ENCODE assay signal across 8 mouse cellular contexts in genomic region chr2:143980781-143981398, GRCm38 (mm10). TPM values are rescaled to one million over a fixed set of nuclear protein-coding genes. Genes with fewer than 3 reads are reported as not detected.
DNase-seq lines count a peak whose midpoint lies in the region; ATAC-seq and TF ChIP-seq lines count a peak whose summit lies in the region.

No protein-coding gene starts in this region.

- ATAC-seq in intestine, postnatal 0 days, result no peak
- peak; percentile 90 for ATAC-seq in midbrain, embryonic 13.5 days

- no peaks in the 10 kb centered on the region for H3K27me3 ChIP-seq in intestine, postnatal 0 days (replicated peaks; ENCODE audit: control insufficient read depth, insufficient read depth, low read length)
- no peaks in the 10 kb centered on the region for H3K27me3 ChIP-seq in limb, embryonic 10.5 days (ENCODE audit: low read depth, poor library complexity, severe bottlenecking)
- no peaks in the 10 kb centered on the region for H3K27me3 ChIP-seq in midbrain, embryonic 13.5 days

- no peaks in the 10 kb centered on the region for H3K9me3 ChIP-seq in intestine, postnatal 0 days (ENCODE audit: control insufficient read depth)
- no peaks in the 10 kb centered on the region for H3K9me3 ChIP-seq in limb, embryonic 10.5 days (replicated peaks)
- H3K9me3 ChIP-seq in midbrain, embryonic 13.5 days, result no peaks in the 10 kb centered on the region

- peaks cover 41% of the 10 kb centered on the region; the same call in 1 of the 2 replicates for H3K36me3 ChIP-seq in intestine, postnatal 0 days (ENCODE audit: control insufficient read depth, insufficient read depth)
- H3K36me3 ChIP-seq in limb, embryonic 10.5 days, result peaks cover 38% of the 10 kb centered on the region
- H3K36me3 ChIP-seq in midbrain, embryonic 13.5 days, result no peaks in the 10 kb centered on the region

- WGBS in intestine, postnatal 0 days, result 31% methylated on average over 6 of the region's 6 CpGs
- 50% methylated on average over 6 of the region's 6 CpGs for WGBS in limb, embryonic 10.5 days
- WGBS in midbrain, embryonic 13.5 days, result 34% methylated on average over 6 of the region's 6 CpGs

- no peaks in the 10 kb centered on the region for H3K4me1 ChIP-seq in intestine, postnatal 0 days (replicated peaks; ENCODE audit: control insufficient read depth, insufficient read depth, low read length)
- no peaks in the 10 kb centered on the region for H3K4me1 ChIP-seq in limb, embryonic 10.5 days
- H3K4me1 ChIP-seq in midbrain, embryonic 13.5 days (replicated peaks), result no peaks in the 10 kb centered on the region

- H3K4me3 ChIP-seq in intestine, postnatal 0 days (ENCODE audit: low read depth, low read length), result no peak overlapping the region
- H3K4me3 ChIP-seq in limb, embryonic 10.5 days, result no peak overlapping the region
- H3K4me3 ChIP-seq in midbrain, embryonic 13.5 days (replicated peaks), result no peak overlapping the region

- H3K4me2 ChIP-seq in intestine, postnatal 0 days (replicated peaks; ENCODE audit: low read depth), result no peak overlapping the region
- H3K4me2 ChIP-seq in midbrain, embryonic 13.5 days (replicated peaks), result no peak overlapping the region

- peak; percentile 60 for DNase-seq in 416B (ENCODE audit: low read depth)
- peak; percentile 43 for DNase-seq in WW6 (ENCODE audit: low read depth, low spot score)
- peak; percentile 74 to 85 for DNase-seq in cerebellum, postnatal 4 days (ENCODE audit: low spot score in 2 of 2)
- DNase-seq in gastrocnemius, postnatal 10 days, result peak; percentile 73
- peak; percentile 81 for DNase-seq in limb, embryonic 10.5 days (ENCODE audit: low spot score)
- peak; percentile 58 to 80 for DNase-seq in spleen, postnatal 10 days (ENCODE audit: low spot score in 2 of 2)

- no peak overlapping the region for H3K27ac ChIP-seq in intestine, postnatal 0 days (ENCODE audit: low read depth, low read length)
- H3K27ac ChIP-seq in limb, embryonic 10.5 days, result no peak overlapping the region
- no peak overlapping the region for H3K27ac ChIP-seq in midbrain, embryonic 13.5 days

- no peak overlapping the region for H3K9ac ChIP-seq in intestine, postnatal 0 days (ENCODE audit: low read depth, low read length)
- H3K9ac ChIP-seq in midbrain, embryonic 13.5 days (replicated peaks), result no peak overlapping the region

- peak; percentile 90 for TF ChIP-seq CTCF in intestine, postnatal 0 days (IDR thresholded peaks at IDR 0.05; ENCODE audit: low read depth)

RNA-seq across cellular contexts. Expression of gene Rrbp1, which starts 30.2 kb away (rescaled TPM):
- 100 to 1,000 TPM; 119 to 189 TPM for total RNA-seq in gastrocnemius, postnatal 10 days (2021)
- polyA plus RNA-seq in intestine, postnatal 0 days (2015; fragmentation: Nextera tagmentation; extraction: Ambion mirVana), result 156 and 166 TPM in 2 replicates
- polyA plus RNA-seq in limb, embryonic 10.5 days (2016; fragmentation: Nextera tagmentation; extraction: Ambion mirVana), result 52.7 and 63.9 TPM in 2 replicates
- 28.2 and 33.5 TPM in 2 replicates for polyA plus RNA-seq in midbrain, embryonic 13.5 days (2015; fragmentation: Nextera tagmentation; extraction: Ambion mirVana)

RNA-seq across cellular contexts. Expression of gene Banf2, which starts 52.0 kb away (rescaled TPM):
- total RNA-seq in gastrocnemius, postnatal 10 days (2021), result not detected
- polyA plus RNA-seq in intestine, postnatal 0 days (2015; fragmentation: Nextera tagmentation; extraction: Ambion mirVana), result not detected in 2 replicates
- polyA plus RNA-seq in limb, embryonic 10.5 days (2016; fragmentation: Nextera tagmentation; extraction: Ambion mirVana), result not detected in 2 replicates
- polyA plus RNA-seq in midbrain, embryonic 13.5 days (2015; fragmentation: Nextera tagmentation; extraction: Ambion mirVana), result not detected in 2 replicates
